Mouse (Mus musculus): Measurements from ENCODE around the gene Pid1.
"Not testable (repeated sequence)": the region's sequence is repeated elsewhere in the genome, so short reads cannot be mapped to it uniquely, and the experiment has no call there.

The Pid1 gene

GRCm38 (mm10) chr1:84359611-84360500 is 4.1 kb downstream of the Pid1 start:
- DNase-seq (ENCODE audit: extremely low read depth, low read depth) = no peak

GRCm38 (mm10) chr1:84357216-84357615 is 6.8 kb downstream of the Pid1 start:
- DNase-seq (ENCODE audit: extremely low read depth, low read depth) = no peak

- no peak for DNase-seq (ENCODE audit: extremely low read depth, low read depth)
These were observed 13.7 kb downstream of the Pid1 start for GRCm38 (mm10) chr1:84350262-84350661.

GRCm38 (mm10) chr1:84347796-84348476 is 16.0 kb downstream of the Pid1 start:
- no peak for DNase-seq (ENCODE audit: extremely low read depth, low read depth)

- DNase-seq (ENCODE audit: extremely low read depth, low read depth) = not testable (repeated sequence)
These were observed 31.2 kb downstream of the Pid1 start for GRCm38 (mm10) chr1:84332797-84333196.

GRCm38 (mm10) chr1:84331861-84332260 is 32.1 kb downstream of the Pid1 start:
- DNase-seq (ENCODE audit: extremely low read depth, low read depth) = not testable (repeated sequence)

GRCm38 (mm10) chr1:84325309-84325708 is 38.7 kb downstream of the Pid1 start:
- DNase-seq (ENCODE audit: extremely low read depth, low read depth) = no peak

GRCm38 (mm10) chr1:84321327-84321726 is 42.7 kb downstream of the Pid1 start:
- no peak for DNase-seq (ENCODE audit: extremely low read depth, low read depth)

- no peak for DNase-seq (ENCODE audit: extremely low read depth, low read depth)
These were observed 45.4 kb downstream of the Pid1 start for GRCm38 (mm10) chr1:84318569-84318968.

- no peak for DNase-seq (ENCODE audit: extremely low read depth, low read depth)
These were observed 46.2 kb downstream of the Pid1 start for GRCm38 (mm10) chr1:84317827-84318226.

- no peak for DNase-seq (ENCODE audit: extremely low read depth, low read depth)
These were observed 54.0 kb downstream of the Pid1 start for GRCm38 (mm10) chr1:84309966-84310460.

GRCm38 (mm10) chr1:84305713-84306421 is 58.1 kb downstream of the Pid1 start:
- no peak for DNase-seq (ENCODE audit: extremely low read depth, low read depth)

- DNase-seq (ENCODE audit: extremely low read depth, low read depth) = no peak
These were observed 61.2 kb downstream of the Pid1 start for GRCm38 (mm10) chr1:84302788-84303187.

- no peak for DNase-seq (ENCODE audit: extremely low read depth, low read depth)
These were observed 64.3 kb downstream of the Pid1 start for GRCm38 (mm10) chr1:84299719-84300118.

- DNase-seq (ENCODE audit: extremely low read depth, low read depth) = no peak
These were observed 77.3 kb downstream of the Pid1 start for GRCm38 (mm10) chr1:84286682-84287111.

GRCm38 (mm10) chr1:84285620-84286019 is 78.4 kb downstream of the Pid1 start:
- DNase-seq (ENCODE audit: extremely low read depth, low read depth) = no peak

- DNase-seq (ENCODE audit: extremely low read depth, low read depth) = no peak
These were observed 79.5 kb downstream of the Pid1 start for GRCm38 (mm10) chr1:84284293-84285068.

- DNase-seq (ENCODE audit: extremely low read depth, low read depth) = no peak
These were observed 80.9 kb downstream of the Pid1 start for GRCm38 (mm10) chr1:84283119-84283518.

- no peak for DNase-seq (ENCODE audit: extremely low read depth, low read depth)
These were observed 83.8 kb downstream of the Pid1 start for GRCm38 (mm10) chr1:84280171-84280570.

GRCm38 (mm10) chr1:84278359-84279255 is 85.4 kb downstream of the Pid1 start:
- DNase-seq (ENCODE audit: extremely low read depth, low read depth) = no peak
